Mouse (Mus musculus): ENCODE results near the gene Upk3bl. TPM values are rescaled to one million over a fixed set of nuclear protein-coding genes. Genes with fewer than 3 reads are reported as not detected.

Gene Upk3bl
- polyA plus RNA-seq, 1 experiment from 2014 or later, result 2.7 TPM

DNA sequence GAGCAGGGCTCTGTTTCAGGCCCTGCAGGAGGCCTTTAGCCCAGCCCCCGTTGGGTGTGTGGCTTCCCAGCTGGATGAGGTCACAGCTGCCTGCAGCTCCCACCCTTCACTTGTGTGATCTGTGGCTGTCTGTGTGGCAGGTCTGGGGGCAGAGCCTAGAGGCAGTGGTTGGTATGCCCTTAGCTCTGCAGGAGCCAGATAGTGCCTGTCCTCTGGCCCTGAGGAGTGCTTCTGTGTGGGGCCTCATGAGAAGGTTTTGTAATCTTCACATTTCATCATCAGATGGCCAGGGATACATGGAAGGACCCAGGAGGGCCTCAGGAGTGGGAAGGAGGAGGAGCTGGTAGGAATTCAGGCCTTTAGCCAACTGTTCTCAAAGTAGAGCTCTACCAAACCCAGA, 34.4 kb upstream of the Upk3bl start:
- H3K4me3 ChIP-seq (ENCODE audit: low read depth, low read length), result no peak overlapping the region
- H3K9me3 ChIP-seq (ENCODE audit: control insufficient read depth, low read length), result no peaks in the 10 kb centered on the region
- H3K27me3 ChIP-seq (ENCODE audit: control insufficient read depth, insufficient read depth, low read length), result no peaks in the 10 kb centered on the region
- WGBS, result 29% methylated on average over 1 of the region's 1 CpGs
- H3K9ac ChIP-seq (ENCODE audit: low read depth, low read length), result no peak overlapping the region
- no peak overlapping the region for H3K27ac ChIP-seq (ENCODE audit: low read depth, low read length)
- ATAC-seq (ENCODE audit: low FRiP score) (no peak), DNase-seq (ENCODE audit: low spot score) (no peak)
- no peaks in the 10 kb centered on the region for H3K36me3 ChIP-seq (ENCODE audit: control insufficient read depth, insufficient read depth, low read length)
- no peak overlapping the region for H3K4me2 ChIP-seq (replicated peaks; ENCODE audit: low read depth, low read length)
- no peaks in the 10 kb centered on the region for H3K4me1 ChIP-seq (replicated peaks; ENCODE audit: control insufficient read depth, insufficient read depth, low read length)

- no peak overlapping the region for H3K9ac ChIP-seq (ENCODE audit: low read depth, low read length)
- 89% methylated on average over 3 of the region's 3 CpGs for WGBS
- H3K27ac ChIP-seq (ENCODE audit: low read depth, low read length), result no peak overlapping the region
- no peak overlapping the region for H3K4me3 ChIP-seq (ENCODE audit: low read depth, low read length)
- H3K27me3 ChIP-seq (ENCODE audit: control insufficient read depth, insufficient read depth, low read length), result no peaks in the 10 kb centered on the region
- no peak overlapping the region for H3K4me2 ChIP-seq (replicated peaks; ENCODE audit: low read depth, low read length)
- H3K4me1 ChIP-seq (replicated peaks; ENCODE audit: control insufficient read depth, insufficient read depth, low read length), result no peaks in the 10 kb centered on the region
- 0 out of 2 replicates have a peak, but pooled peaks cover 2% of the 10 kb centered on the region for H3K36me3 ChIP-seq (ENCODE audit: control insufficient read depth, insufficient read depth, low read length)
- ATAC-seq (ENCODE audit: low FRiP score) (no peak), DNase-seq (ENCODE audit: low spot score) (no peak)
- no peaks in the 10 kb centered on the region for H3K9me3 ChIP-seq (ENCODE audit: control insufficient read depth, low read length)
These were observed 28.6 kb upstream of the Upk3bl start for GRCm38 (mm10) chr5:136025712-136026111.

GRCm38 (mm10) chr5:136026859-136027258, 27.4 kb upstream of the Upk3bl start:
- H3K36me3 ChIP-seq (ENCODE audit: control insufficient read depth, insufficient read depth, low read length), result 0 out of 2 replicates have a peak, but pooled peaks cover 3% of the 10 kb centered on the region
- 78% methylated on average over 9 of the region's 9 CpGs for WGBS

DNA sequence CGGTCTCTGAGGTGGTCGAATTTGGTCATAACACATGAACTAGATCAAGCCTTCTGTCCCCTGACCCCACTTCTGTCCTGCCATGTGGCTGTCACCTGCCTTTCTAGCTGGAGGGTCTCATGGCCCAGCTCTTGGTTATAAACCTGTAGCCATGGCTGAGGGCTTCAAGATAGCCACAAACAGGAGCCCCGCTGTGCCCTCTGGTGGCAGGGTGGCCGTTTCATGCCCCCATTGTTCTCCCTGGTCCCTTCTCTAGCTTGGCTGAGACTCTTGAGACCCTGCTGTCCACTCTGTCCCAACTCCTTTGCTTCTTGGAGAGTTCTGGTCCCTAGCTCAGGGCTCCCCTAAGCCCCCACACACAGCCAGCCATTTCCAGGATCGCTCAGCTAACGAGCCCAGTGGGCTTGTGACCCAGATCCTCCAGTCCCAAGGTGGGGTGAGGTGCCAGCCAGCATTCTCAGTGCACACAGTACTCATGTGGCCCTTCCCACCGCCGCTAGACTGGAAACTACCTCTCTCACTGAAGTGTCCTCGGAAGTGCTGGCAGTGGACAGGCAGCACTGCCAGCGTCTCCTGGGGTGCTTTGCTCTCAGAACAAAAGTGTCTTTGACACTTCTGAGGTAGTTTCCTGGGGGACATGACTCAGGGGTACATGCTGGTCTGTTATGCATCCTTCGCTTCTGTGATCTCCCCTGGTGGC, 26.5 kb upstream of the Upk3bl start:
- Histone ChIP-seq H3K9me3 (ENCODE audit: control insufficient read depth, low read length) (no peaks in the 10 kb centered on the region), H3K4me2 (replicated peaks; ENCODE audit: low read depth, low read length) (no peak overlapping the region), H3K4me3 (ENCODE audit: low read depth, low read length) (no peak overlapping the region), H3K4me1 (replicated peaks; ENCODE audit: control insufficient read depth, insufficient read depth, low read length) (no peaks in the 10 kb centered on the region), H3K27ac (ENCODE audit: low read depth, low read length) (no peak overlapping the region), H3K27me3 (ENCODE audit: control insufficient read depth, insufficient read depth, low read length) (no peaks in the 10 kb centered on the region), H3K9ac (ENCODE audit: low read depth, low read length) (no peak overlapping the region), H3K36me3 (ENCODE audit: control insufficient read depth, insufficient read depth, low read length) (peaks cover 7% of the 10 kb centered on the region; the same call in 1 of the 2 replicates)
- ATAC-seq (ENCODE audit: low FRiP score) (no peak), DNase-seq (ENCODE audit: low spot score) (no peak)
- WGBS, result 83% methylated on average over 11 of the region's 11 CpGs

More at GRCm38 (mm10) chr5:136026859-136027258, 27.4 kb upstream of the Upk3bl start:
- Histone ChIP-seq H3K27ac (ENCODE audit: low read depth, low read length) (no peak overlapping the region), H3K4me1 (replicated peaks; ENCODE audit: control insufficient read depth, insufficient read depth, low read length) (no peaks in the 10 kb centered on the region), H3K4me2 (replicated peaks; ENCODE audit: low read depth, low read length) (no peak overlapping the region), H3K9ac (ENCODE audit: low read depth, low read length) (no peak overlapping the region), H3K9me3 (ENCODE audit: control insufficient read depth, low read length) (no peaks in the 10 kb centered on the region), H3K4me3 (ENCODE audit: low read depth, low read length) (no peak overlapping the region), H3K27me3 (ENCODE audit: control insufficient read depth, insufficient read depth, low read length) (no peaks in the 10 kb centered on the region)
- no peak for DNase-seq (ENCODE audit: low spot score)
- no peak for ATAC-seq (ENCODE audit: low FRiP score)

- ATAC-seq (ENCODE audit: low FRiP score), result no peak
- Histone ChIP-seq H3K27ac (ENCODE audit: low read depth, low read length) (no peak overlapping the region), H3K4me1 (replicated peaks; ENCODE audit: control insufficient read depth, insufficient read depth, low read length) (no peaks in the 10 kb centered on the region), H3K4me2 (replicated peaks; ENCODE audit: low read depth, low read length) (no peak overlapping the region), H3K27me3 (ENCODE audit: control insufficient read depth, insufficient read depth, low read length) (no peaks in the 10 kb centered on the region), H3K9ac (ENCODE audit: low read depth, low read length) (no peak overlapping the region), H3K36me3 (ENCODE audit: control insufficient read depth, insufficient read depth, low read length) (peaks cover 5% of the 10 kb centered on the region; the same call in 1 of the 2 replicates), H3K9me3 (ENCODE audit: control insufficient read depth, low read length) (no peaks in the 10 kb centered on the region), H3K4me3 (ENCODE audit: low read depth, low read length) (no peak overlapping the region)
- no peak for DNase-seq (ENCODE audit: low spot score)
- WGBS, result 82% methylated on average over 4 of the region's 4 CpGs
These were observed 19.4 kb upstream of the Upk3bl start for GRCm38 (mm10) chr5:136034868-136035267.

- Histone ChIP-seq H3K4me1 (replicated peaks; ENCODE audit: control insufficient read depth, insufficient read depth, low read length) (no peaks in the 10 kb centered on the region), H3K36me3 (ENCODE audit: control insufficient read depth, insufficient read depth, low read length) (peaks cover 5% of the 10 kb centered on the region; the same call in 1 of the 2 replicates)
- WGBS, result 71% methylated on average over 1 of the region's 1 CpGs
These were observed 19.0 kb upstream of the Upk3bl start for GRCm38 (mm10) chr5:136035285-136035684.

DNA sequence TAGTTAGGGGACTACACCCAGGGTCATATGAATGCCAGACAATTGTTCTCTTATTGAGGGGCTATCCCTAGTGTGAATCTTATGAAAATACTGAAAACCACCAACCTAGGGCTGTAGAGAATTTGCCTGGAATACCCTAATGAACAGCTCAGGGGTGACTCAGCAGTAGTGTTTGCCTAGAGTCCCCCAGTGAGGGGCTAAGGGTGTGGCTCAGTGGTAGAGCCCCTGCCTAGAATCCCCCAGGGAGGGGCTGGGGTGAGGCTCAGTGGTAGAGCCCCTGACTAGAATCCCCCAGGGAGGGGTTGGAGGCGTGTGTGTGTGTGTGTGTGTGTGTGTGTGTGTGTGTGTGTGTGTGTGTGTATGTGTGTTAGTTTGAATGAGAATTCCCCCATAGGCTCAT, 17.6 kb upstream of the Upk3bl start:
- H3K36me3 ChIP-seq (ENCODE audit: control insufficient read depth, insufficient read depth, low read length), result peaks cover 5% of the 10 kb centered on the region; the same call in 1 of the 2 replicates
- no peak overlapping the region for H3K9ac ChIP-seq (ENCODE audit: low read depth, low read length)
- H3K27me3 ChIP-seq (ENCODE audit: control insufficient read depth, insufficient read depth, low read length), result no peaks in the 10 kb centered on the region
- ATAC-seq (ENCODE audit: low FRiP score), result no peak
- no peaks in the 10 kb centered on the region for H3K9me3 ChIP-seq (ENCODE audit: control insufficient read depth, low read length)
- H3K4me1 ChIP-seq (replicated peaks; ENCODE audit: control insufficient read depth, insufficient read depth, low read length), result no peaks in the 10 kb centered on the region
- no peak overlapping the region for H3K4me3 ChIP-seq (ENCODE audit: low read depth, low read length)
- WGBS, result 80% methylated on average over 1 of the region's 1 CpGs
- no peak overlapping the region for H3K27ac ChIP-seq (ENCODE audit: low read depth, low read length)
- no peak for DNase-seq (ENCODE audit: low spot score)
- no peak overlapping the region for H3K4me2 ChIP-seq (replicated peaks; ENCODE audit: low read depth, low read length)

More at GRCm38 (mm10) chr5:136035285-136035684, 19.0 kb upstream of the Upk3bl start:
- H3K9ac ChIP-seq (ENCODE audit: low read depth, low read length), result no peak overlapping the region
- ATAC-seq (ENCODE audit: low FRiP score) (no peak), DNase-seq (ENCODE audit: low spot score) (no peak)
- no peak overlapping the region for H3K4me2 ChIP-seq (replicated peaks; ENCODE audit: low read depth, low read length)
- H3K27ac ChIP-seq (ENCODE audit: low read depth, low read length), result no peak overlapping the region
- no peaks in the 10 kb centered on the region for H3K9me3 ChIP-seq (ENCODE audit: control insufficient read depth, low read length)
- H3K4me3 ChIP-seq (ENCODE audit: low read depth, low read length), result no peak overlapping the region
- no peaks in the 10 kb centered on the region for H3K27me3 ChIP-seq (ENCODE audit: control insufficient read depth, insufficient read depth, low read length)

DNA sequence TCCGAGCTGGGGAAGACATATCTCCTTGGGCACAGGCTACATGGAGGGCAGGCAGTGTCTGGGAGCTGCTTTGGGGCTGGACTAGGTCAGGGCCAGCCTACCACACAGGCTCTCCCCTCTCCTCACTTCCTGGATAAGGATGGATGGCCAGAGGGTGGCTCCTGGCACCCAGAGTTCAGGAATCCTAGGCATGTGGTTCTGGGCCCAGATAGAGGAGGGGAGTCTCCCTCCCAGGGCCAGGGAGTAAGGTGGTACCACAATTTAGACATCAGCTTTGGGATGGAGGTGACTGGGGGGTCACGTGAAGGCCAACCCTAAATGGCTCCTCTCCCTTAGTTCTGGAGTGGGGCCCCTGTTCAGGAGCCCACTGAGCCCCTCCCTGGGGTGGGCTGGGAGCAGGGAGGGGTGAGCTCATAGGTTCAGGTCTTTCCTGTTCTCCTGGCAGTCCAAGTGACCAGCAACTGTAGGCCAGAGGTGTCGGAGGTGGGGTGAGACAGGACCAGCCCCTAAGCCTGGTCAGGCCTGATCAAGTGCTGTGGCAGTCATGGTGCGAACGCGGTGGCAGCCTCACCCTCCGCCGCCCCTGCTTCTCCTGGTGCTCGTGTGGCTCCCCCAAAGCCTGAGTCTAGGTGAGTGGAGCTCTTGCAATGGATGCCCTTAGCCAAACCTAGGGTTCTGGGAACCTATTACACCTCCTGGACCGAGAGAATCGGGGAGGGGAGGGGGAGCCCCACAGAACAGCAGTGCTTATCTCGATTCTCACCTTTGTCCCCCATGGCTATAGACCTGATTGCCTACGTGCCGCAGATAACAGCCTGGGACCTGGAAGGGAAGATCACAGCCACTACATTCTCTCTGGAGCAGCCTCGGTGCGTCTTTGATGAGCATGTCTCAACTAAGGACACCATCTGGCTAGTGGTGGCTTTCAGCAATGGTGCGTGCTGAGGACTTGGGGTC, 15.8 kb upstream of the Upk3bl start, which contains the start of gene Upk3b:
Gene Upk3b (plus strand): TSS at position 239 of the 957 bp plus-strand sequence.
- Histone ChIP-seq H3K27ac (ENCODE audit: low read depth, low read length) (no peak within 1 kb of the TSS), H3K9me3 (ENCODE audit: control insufficient read depth, low read length) (no peaks in the 10 kb centered on the region), H3K27me3 (ENCODE audit: control insufficient read depth, insufficient read depth, low read length) (no peaks in the 10 kb centered on the region), H3K9ac (ENCODE audit: low read depth, low read length) (no peak within 1 kb of the TSS), H3K36me3 (ENCODE audit: control insufficient read depth, insufficient read depth, low read length) (no peaks in the 10 kb centered on the region), H3K4me2 (replicated peaks; ENCODE audit: low read depth, low read length) (no peak within 1 kb of the TSS), H3K4me1 (replicated peaks; ENCODE audit: control insufficient read depth, insufficient read depth, low read length) (no peaks in the 10 kb centered on the region), H3K4me3 (ENCODE audit: low read depth, low read length) (no peak within 1 kb of the TSS)
- WGBS, result 87% methylated on average over 17 of the region's 17 CpGs
- no peak for ATAC-seq (ENCODE audit: low FRiP score)
- no peak for DNase-seq (ENCODE audit: low spot score)
